Mouse (Mus musculus): Measurements from ENCODE around the gene Adgrf3.

Adgrf3 gene

GRCm38 (mm10) chr5:30201521-30201920 lies 4.0 kb downstream of the Adgrf3 start:
- peak; percentile 26 for DNase-seq

GRCm38 (mm10) chr5:30198257-30198656 lies 7.3 kb downstream of the Adgrf3 start:
- no peak for DNase-seq

- no peak for DNase-seq
Measured at GRCm38 (mm10) chr5:30195340-30195739, 10.2 kb downstream of the Adgrf3 start.

- DNase-seq: no peak
Measured at GRCm38 (mm10) chr5:30192452-30192851, 13.1 kb downstream of the Adgrf3 start.

GRCm38 (mm10) chr5:30187687-30188485 lies 17.6 kb downstream of the Adgrf3 start:
- DNase-seq: no peak

- no peak for DNase-seq
Measured at GRCm38 (mm10) chr5:30175811-30176210, 29.7 kb downstream of the Adgrf3 start.

GRCm38 (mm10) chr5:30172931-30173692 lies 32.4 kb downstream of the Adgrf3 start:
- DNase-seq: no peak

GRCm38 (mm10) chr5:30172115-30172514 lies 33.4 kb downstream of the Adgrf3 start:
- no peak for DNase-seq

- DNase-seq: no peak
Measured at GRCm38 (mm10) chr5:30170303-30170940, 35.1 kb downstream of the Adgrf3 start.

GRCm38 (mm10) chr5:30165234-30165946 lies 40.1 kb downstream of the Adgrf3 start:
- no peak for DNase-seq

- no peak for DNase-seq
Measured at GRCm38 (mm10) chr5:30162339-30162738, 43.2 kb downstream of the Adgrf3 start.

- no peak for DNase-seq
Measured at GRCm38 (mm10) chr5:30161836-30162235, 43.7 kb downstream of the Adgrf3 start.

GRCm38 (mm10) chr5:30159601-30160000 lies 45.9 kb downstream of the Adgrf3 start:
- no peak for DNase-seq

- no peak for DNase-seq
Measured at GRCm38 (mm10) chr5:30155821-30156629, 49.5 kb downstream of the Adgrf3 start.

GRCm38 (mm10) chr5:30155395-30155792 lies 50.1 kb downstream of the Adgrf3 start:
- no peak for DNase-seq

- DNase-seq: peak; percentile 93
Measured at GRCm38 (mm10) chr5:30154474-30155394, 50.8 kb downstream of the Adgrf3 start, which contains the start of the genes Hadha and Hadhb. Hadha (minus strand) TSS chr5:30155162. Hadhb (plus strand) TSS chr5:30155248.

- no peak for DNase-seq
Measured at GRCm38 (mm10) chr5:30154013-30154412, 51.5 kb downstream of the Adgrf3 start.

- DNase-seq: no peak
Measured at GRCm38 (mm10) chr5:30153222-30153621, 52.3 kb downstream of the Adgrf3 start.

- no peak for DNase-seq
Measured at GRCm38 (mm10) chr5:30152413-30152812, 53.1 kb downstream of the Adgrf3 start.

GRCm38 (mm10) chr5:30152007-30152406 lies 53.5 kb downstream of the Adgrf3 start:
- DNase-seq: no peak
